Mouse (Mus musculus) gastrocnemius, postnatal 10 days (tissue): ENCODE data around the gene Bcl2l11. TPM values are rescaled to one million over a fixed set of nuclear protein-coding genes. Genes with fewer than 3 reads are reported as not detected.

Source experiments
- DNase-seq: peaks from one replicate; pipeline ENCODE4 v3.0.0; 2021; ENCODE audit warnings: mixed read lengths
- total RNA-seq, 2 experiments: library from RNA; stranded (reverse); gene quantifications; 2 replicates each; pipeline ENCODE4 v1.2.3; 2021

The Bcl2l11 gene
- total RNA-seq, 2 experiments from 2014 or later, result 11.5 to 16.7 TPM

- no peak for DNase-seq
Observed at GRCm38 (mm10) chr2:128211022-128211880, 85.4 kb downstream of the Bcl2l11 start.

- DNase-seq, result no peak
Observed at GRCm38 (mm10) chr2:128211881-128212209, 86.0 kb downstream of the Bcl2l11 start.
